Mouse (Mus musculus) liver, embryonic 14.5 days (tissue): ENCODE measurements around the gene Tmco1.

Experiments used
- CTCF ChIP-seq: IDR thresholded peaks from 2 replicates; pipeline ENCODE4 v1.5.1; 2016; ENCODE audit warnings: antibody characterized with exemption, low read depth, control low read depth
- EP300 ChIP-seq: IDR thresholded peaks from 2 replicates; pipeline ENCODE4 v1.6.1; 2016; ENCODE audit warnings: antibody characterized with exemption, low read depth

- no peak for TF ChIP-seq EP300
- TF ChIP-seq CTCF: no peak
Measured at GRCm38 (mm10) chr1:167363322-167363721, 55.1 kb downstream of the Tmco1 start.
